Mouse (Mus musculus) C2C12 (cell line): Measurements from ENCODE around the gene Banp.

ENCODE experiments used
- CEBPB ChIP-seq: IDR thresholded peaks from one replicate; pipeline ENCODE4 v1.6.1; 2011; ENCODE audit warnings: low read depth, mild to moderate bottlenecking, control low read depth, moderate library complexity
- CTCF ChIP-seq: IDR thresholded peaks from one replicate; pipeline ENCODE4 v1.5.1; 2011; ENCODE audit not compliant: control insufficient read depth, insufficient read depth, insufficient read length
- MAX ChIP-seq: IDR thresholded peaks from one replicate; pipeline ENCODE4 v1.6.1; 2011; ENCODE audit warnings: mild to moderate bottlenecking, control low read depth
- MYOD1 ChIP-seq: IDR thresholded peaks from one replicate; pipeline ENCODE4 v1.6.1; 2011; ENCODE audit warnings: low read depth; ENCODE audit not compliant: control insufficient read depth, insufficient read length

GRCm38 (mm10) chr8:122022274-122022673 lies 72.7 kb downstream of the Banp start:
- no peak for TF ChIP-seq MYOD1
- TF ChIP-seq CTCF, result no peak
- TF ChIP-seq MAX, result no peak
- TF ChIP-seq CEBPB, result no peak
